Mouse (Mus musculus) embryonic facial prominence, embryonic 13.5 days (tissue): ENCODE data around the gene Ankrd49. TPM values are rescaled to one million over a fixed set of nuclear protein-coding genes. Genes with fewer than 3 reads are reported as not detected.

Experiments used
- ATAC-seq: fragments of 200-750 bp; cut with Nextera tagmentation; 2 replicates; pipeline ENCODE4 v1.8.0; 2017; ENCODE audit warnings: low read depth; ENCODE audit not compliant: insufficient number of reproducible peaks, insufficient read depth, low FRiP score, low TSS enrichment
- H3K27ac ChIP-seq: fragments of 300-500 bp; sonication (generic); 2 replicates; pipeline ENCODE4 v1.5.1; 2015; ENCODE audit warnings: moderate library complexity, mild to moderate bottlenecking, inconsistent platforms
- H3K27me3 ChIP-seq: fragments of 300-500 bp; sonication (generic); 2 replicates; pipeline ENCODE4 v1.6.1; 2015; ENCODE audit warnings: mild to moderate bottlenecking, inconsistent platforms
- H3K36me3 ChIP-seq: fragments of 300-500 bp; sonication (generic); 2 replicates; pipeline ENCODE4 v1.6.1; 2015; ENCODE audit warnings: mild to moderate bottlenecking, inconsistent platforms
- H3K4me1 ChIP-seq: fragments of 300-500 bp; sonication (generic); 2 replicates; pipeline ENCODE4 v1.6.1; 2015; ENCODE audit warnings: inconsistent platforms
- H3K4me2 ChIP-seq: fragments of 300-500 bp; sonication (generic); 2 replicates; pipeline ENCODE4 v1.6.1; 2015; ENCODE audit warnings: moderate library complexity, mild to moderate bottlenecking, inconsistent platforms
- H3K4me3 ChIP-seq: fragments of 300-500 bp; sonication (generic); 2 replicates; pipeline ENCODE4 v1.5.1; 2015; ENCODE audit warnings: mild to moderate bottlenecking, inconsistent platforms
- H3K9ac ChIP-seq: fragments of 300-500 bp; sonication (generic); 2 replicates; pipeline ENCODE4 v1.6.1; 2015; ENCODE audit warnings: mild to moderate bottlenecking, inconsistent platforms
- H3K9me3 ChIP-seq: fragments of 300-500 bp; sonication (generic); 2 replicates; pipeline ENCODE4 v1.6.1; 2016; ENCODE audit warnings: inconsistent platforms
- WGBS: fragments of 180-500 bp; shearing (Covaris S2); methylation state at CpG from one replicate; pipeline ENCODE4 v1.1.7; 2015; ENCODE audit warnings: mixed read lengths; 5-methylcytosine and 5-hydroxymethylcytosine counted together
- polyA plus RNA-seq: library from polyadenylated mRNA; unstranded; fragments of >200 nt; fragmentation: Nextera tagmentation; extraction: Ambion mirVana; gene quantifications from 2 replicates; pipeline ENCODE4 v1.2.1, GENCODE M21; 2015

The Ankrd49 gene
- 51.5 and 52.0 TPM in 2 replicates for polyA plus RNA-seq

GRCm38 (mm10) chr9:14784039-14785002 lies at the start of gene Ankrd49, which contains the start of gene Mre11a:
Gene Ankrd49, minus strand, starts transcription at chr9:14784856.
Gene Mre11a, plus strand, starts transcription at chr9:14784654.
- H3K4me3 ChIP-seq, result peak within 1 kb of the TSS; percentile 77
- ATAC-seq, result peak; percentile 99
- H3K27ac ChIP-seq, result peak within 1 kb of the TSS; percentile 97
- peak within 1 kb of the TSS; percentile 85 for H3K4me2 ChIP-seq
- H3K9ac ChIP-seq, result peak within 1 kb of the TSS; percentile 90
- WGBS, result under 1% methylated on average over 62 of the region's 62 CpGs
- no peaks in the 10 kb centered on the region for H3K9me3 ChIP-seq
- peaks cover 3% of the 10 kb centered on the region; the same call in 1 of the 2 replicates for H3K4me1 ChIP-seq
- peaks cover 43% of the 10 kb centered on the region for H3K36me3 ChIP-seq
- no peaks in the 10 kb centered on the region for H3K27me3 ChIP-seq

- Histone ChIP-seq H3K9ac (no peak overlapping the region), H3K27ac (no peak overlapping the region), H3K36me3 (peaks cover 69% of the 10 kb centered on the region), H3K4me2 (no peak overlapping the region), H3K4me3 (no peak overlapping the region), H3K9me3 (no peaks in the 10 kb centered on the region), H3K4me1 (no peaks in the 10 kb centered on the region), H3K27me3 (no peaks in the 10 kb centered on the region)
- WGBS, result 82% methylated on average over 5 of the region's 5 CpGs
- no peak for ATAC-seq
Observed at GRCm38 (mm10) chr9:14832046-14832445, 47.4 kb upstream of the Ankrd49 start.

GRCm38 (mm10) chr9:14827875-14828274 lies 43.2 kb upstream of the Ankrd49 start:
- ATAC-seq, result no peak
- Histone ChIP-seq H3K4me2 (no peak overlapping the region), H3K36me3 (peaks cover 60% of the 10 kb centered on the region), H3K9ac (no peak overlapping the region), H3K9me3 (no peaks in the 10 kb centered on the region), H3K4me1 (no peaks in the 10 kb centered on the region), H3K4me3 (no peak overlapping the region), H3K27ac (no peak overlapping the region), H3K27me3 (no peaks in the 10 kb centered on the region)
- WGBS, result 80% methylated on average over 2 of the region's 2 CpGs

- no peak for ATAC-seq
- Histone ChIP-seq H3K36me3 (peaks cover 68% of the 10 kb centered on the region), H3K4me3 (no peak overlapping the region), H3K4me1 (no peaks in the 10 kb centered on the region), H3K4me2 (no peak overlapping the region), H3K27me3 (no peaks in the 10 kb centered on the region), H3K27ac (no peak overlapping the region), H3K9me3 (no peaks in the 10 kb centered on the region), H3K9ac (no peak overlapping the region)
- 88% methylated on average over 5 of the region's 5 CpGs for WGBS
Observed at GRCm38 (mm10) chr9:14824840-14825239, 40.2 kb upstream of the Ankrd49 start.

GRCm38 (mm10) chr9:14821396-14821795 lies 36.7 kb upstream of the Ankrd49 start:
- Histone ChIP-seq H3K4me3 (no peak overlapping the region), H3K9ac (no peak overlapping the region), H3K9me3 (no peaks in the 10 kb centered on the region), H3K27me3 (no peaks in the 10 kb centered on the region), H3K27ac (no peak overlapping the region), H3K36me3 (peaks cover 82% of the 10 kb centered on the region), H3K4me1 (no peaks in the 10 kb centered on the region), H3K4me2 (no peak overlapping the region)
- ATAC-seq, result no peak

- Histone ChIP-seq H3K4me2 (no peak overlapping the region), H3K4me3 (no peak overlapping the region), H3K4me1 (no peaks in the 10 kb centered on the region), H3K9me3 (no peaks in the 10 kb centered on the region), H3K9ac (no peak overlapping the region), H3K27me3 (no peaks in the 10 kb centered on the region), H3K36me3 (peaks cover 74% of the 10 kb centered on the region), H3K27ac (no peak overlapping the region)
- no peak for ATAC-seq
- WGBS, result 93% methylated on average over 5 of the region's 5 CpGs
Observed at GRCm38 (mm10) chr9:14810111-14810510, 25.5 kb upstream of the Ankrd49 start.

- H3K4me3 ChIP-seq, result no peak overlapping the region
- no peaks in the 10 kb centered on the region for H3K4me1 ChIP-seq
- no peak overlapping the region for H3K4me2 ChIP-seq
- no peaks in the 10 kb centered on the region for H3K9me3 ChIP-seq
- no peaks in the 10 kb centered on the region for H3K27me3 ChIP-seq
- no peak for ATAC-seq
- H3K9ac ChIP-seq, result no peak overlapping the region
- 98% methylated on average over 1 of the region's 1 CpGs for whole genome bisulfite sequencing
- H3K36me3 ChIP-seq, result peaks cover 72% of the 10 kb centered on the region
- H3K27ac ChIP-seq, result no peak overlapping the region
Observed at GRCm38 (mm10) chr9:14806786-14807185, 22.1 kb upstream of the Ankrd49 start.

- ATAC-seq, result no peak
- no peak overlapping the region for H3K4me2 ChIP-seq
- no peaks in the 10 kb centered on the region for H3K4me1 ChIP-seq
- H3K9me3 ChIP-seq, result no peaks in the 10 kb centered on the region
- H3K9ac ChIP-seq, result no peak overlapping the region
- 91% methylated on average over 2 of the region's 2 CpGs for WGBS
- H3K36me3 ChIP-seq, result peaks cover 73% of the 10 kb centered on the region
- no peak overlapping the region for H3K4me3 ChIP-seq
- no peak overlapping the region for H3K27ac ChIP-seq
- no peaks in the 10 kb centered on the region for H3K27me3 ChIP-seq
Observed at GRCm38 (mm10) chr9:14805714-14806113, 21.1 kb upstream of the Ankrd49 start.

GRCm38 (mm10) chr9:14787356-14787755 lies 2.7 kb upstream of the Ankrd49 start:
- H3K4me1 ChIP-seq, result peaks cover 3% of the 10 kb centered on the region; the same call in 1 of the 2 replicates
- H3K9me3 ChIP-seq, result no peaks in the 10 kb centered on the region
- H3K36me3 ChIP-seq, result peaks cover 42% of the 10 kb centered on the region
- H3K9ac ChIP-seq, result no peak overlapping the region
- H3K27ac ChIP-seq, result no peak overlapping the region
- H3K27me3 ChIP-seq, result no peaks in the 10 kb centered on the region
- no peak for ATAC-seq
- WGBS, result 90% methylated on average over 6 of the region's 6 CpGs
- no peak overlapping the region for H3K4me2 ChIP-seq
- H3K4me3 ChIP-seq, result no peak overlapping the region

- 27% methylated on average over 13 of the region's 13 CpGs for WGBS
- no peaks in the 10 kb centered on the region for H3K4me1 ChIP-seq
- peaks cover 28% of the 10 kb centered on the region for H3K36me3 ChIP-seq
- no peaks in the 10 kb centered on the region for H3K9me3 ChIP-seq
- no peak overlapping the region for H3K27ac ChIP-seq
- no peak overlapping the region for H3K9ac ChIP-seq
- ATAC-seq, result no peak
- H3K4me3 ChIP-seq, result no peak overlapping the region
- H3K4me2 ChIP-seq, result no peak overlapping the region
- no peaks in the 10 kb centered on the region for H3K27me3 ChIP-seq
Observed at GRCm38 (mm10) chr9:14778341-14778740, 6.3 kb downstream of the Ankrd49 start.

GRCm38 (mm10) chr9:14773813-14774212 lies 10.8 kb downstream of the Ankrd49 start:
- H3K27ac ChIP-seq, result no peak overlapping the region
- no peak for ATAC-seq

GRCm38 (mm10) chr9:14772074-14772473 lies 12.6 kb downstream of the Ankrd49 start:
- Histone ChIP-seq H3K4me2 (no peak overlapping the region), H3K27ac (no peak overlapping the region), H3K9me3 (no peaks in the 10 kb centered on the region), H3K36me3 (no peaks in the 10 kb centered on the region), H3K9ac (no peak overlapping the region), H3K27me3 (peaks cover 22% of the 10 kb centered on the region), H3K4me1 (peaks cover 8% of the 10 kb centered on the region), H3K4me3 (no peak overlapping the region)
- 90% methylated on average over 2 of the region's 2 CpGs for WGBS
- no peak for ATAC-seq

More at GRCm38 (mm10) chr9:14773813-14774212, 10.8 kb downstream of the Ankrd49 start:
- no peaks in the 10 kb centered on the region for H3K9me3 ChIP-seq
- H3K4me2 ChIP-seq, result no peak overlapping the region
- H3K4me3 ChIP-seq, result no peak overlapping the region
- peaks cover 8% of the 10 kb centered on the region for H3K4me1 ChIP-seq
- no peaks in the 10 kb centered on the region for H3K36me3 ChIP-seq
- peaks cover 19% of the 10 kb centered on the region for H3K27me3 ChIP-seq
- WGBS, result 46% methylated on average over 2 of the region's 2 CpGs
- no peak overlapping the region for H3K9ac ChIP-seq
